Mouse (Mus musculus) olfactory bulb, adult 2 months (tissue): ENCODE results near the gene Tcf3. TPM values are rescaled to one million over a fixed set of nuclear protein-coding genes. Genes with fewer than 3 reads are reported as not detected.
A peak's percentile ranks its signal among the peaks of the same experiment; 100 is the strongest.

Experiments used
- H3K27ac ChIP-seq: fragments of 200-500 bp; 2 replicates; pipeline ENCODE4 v1.5.1; 2012; ENCODE audit warnings: low read depth, low read length; ENCODE audit not compliant: insufficient read depth
- H3K4me1 ChIP-seq: fragments of 200-500 bp; 2 replicates; pipeline ENCODE4 v1.6.1; 2012; ENCODE audit warnings: low read length; ENCODE audit not compliant: control insufficient read depth, insufficient read depth
- H3K4me3 ChIP-seq: fragments of 200-500 bp; 2 replicates; pipeline ENCODE4 v1.5.1; 2012; ENCODE audit warnings: mild to moderate bottlenecking, low read depth, low read length, moderate library complexity; ENCODE audit not compliant: insufficient read depth
- CTCF ChIP-seq: fragments of 200-500 bp; IDR thresholded peaks from 2 replicates; pipeline ENCODE4 v1.5.1; 2012; ENCODE audit warnings: low read depth, mild to moderate bottlenecking, low read length, moderate library complexity; ENCODE audit not compliant: insufficient read depth
- POLR2A ChIP-seq: fragments of 200-500 bp; IDR thresholded peaks from 2 replicates; pipeline ENCODE4 v1.6.1; 2012; ENCODE audit warnings: mild to moderate bottlenecking, low read depth, low read length, moderate library complexity; ENCODE audit not compliant: insufficient read depth
- WGBS: fragments of 180-500 bp; shearing (Covaris S2); methylation state at CpG from one replicate; pipeline ENCODE4 v1.1.7; 2018; 5-methylcytosine and 5-hydroxymethylcytosine counted together
- polyA plus RNA-seq: library from polyadenylated mRNA; stranded (reverse); fragments of >200 nt; gene quantifications from 2 replicates; pipeline ENCODE4 v1.2.4, GENCODE M21; 2012; ENCODE audit warnings: low replicate concordance; ENCODE audit not compliant: missing spikeins, insufficient read depth, insufficient read length

Gene Tcf3
- polyA plus RNA-seq, 1 experiment: not detected

DNA sequence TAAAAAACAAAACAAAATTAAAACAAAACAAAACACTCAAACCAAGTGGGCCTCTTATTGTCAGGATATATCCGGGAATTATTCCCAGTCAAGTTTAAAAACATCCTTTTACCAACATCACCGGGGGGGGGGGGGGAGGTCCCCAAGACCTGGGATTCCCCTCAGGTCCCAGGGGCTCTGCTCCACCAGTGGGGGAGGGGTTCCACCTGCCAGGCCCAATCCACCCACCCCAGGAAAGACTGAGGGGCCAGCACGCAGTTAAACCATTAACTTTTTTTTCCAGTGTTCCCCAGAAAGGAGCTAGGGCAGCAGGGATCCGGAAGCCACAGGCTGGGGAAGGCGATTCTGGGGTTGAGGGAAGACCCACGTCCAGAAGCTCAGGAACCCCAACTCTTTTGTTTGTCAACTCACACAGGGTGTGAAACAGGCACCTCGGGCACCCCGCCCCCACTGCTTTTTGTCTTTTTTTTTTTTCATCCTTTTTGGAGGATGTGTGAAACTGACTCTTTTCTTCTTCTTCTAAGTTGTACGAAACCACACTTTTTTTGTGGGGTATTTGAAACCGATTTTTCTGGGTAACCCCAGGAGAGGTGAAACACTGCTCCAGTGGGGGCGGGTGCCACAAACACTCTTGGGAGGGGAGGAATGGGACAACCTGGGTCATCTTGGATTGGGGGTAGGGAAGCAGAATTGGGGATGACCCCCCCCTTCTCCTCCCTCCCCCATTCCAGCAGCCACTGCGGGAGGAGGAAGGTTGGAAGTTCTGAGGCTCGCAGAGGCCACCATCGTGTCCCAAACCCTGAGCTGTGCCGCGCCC lies 1.7 kb downstream of the Tcf3 start:
- TF ChIP-seq CTCF (no peak), POLR2A (no peak)
- 18% methylated on average over 16 of the region's 16 CpGs for WGBS
- H3K4me3 ChIP-seq: peak overlapping the region; percentile 5; the same call in 1 of the 2 replicates
- no peak overlapping the region for H3K27ac ChIP-seq
- H3K4me1 ChIP-seq: peaks cover 29% of the 10 kb centered on the region

DNA sequence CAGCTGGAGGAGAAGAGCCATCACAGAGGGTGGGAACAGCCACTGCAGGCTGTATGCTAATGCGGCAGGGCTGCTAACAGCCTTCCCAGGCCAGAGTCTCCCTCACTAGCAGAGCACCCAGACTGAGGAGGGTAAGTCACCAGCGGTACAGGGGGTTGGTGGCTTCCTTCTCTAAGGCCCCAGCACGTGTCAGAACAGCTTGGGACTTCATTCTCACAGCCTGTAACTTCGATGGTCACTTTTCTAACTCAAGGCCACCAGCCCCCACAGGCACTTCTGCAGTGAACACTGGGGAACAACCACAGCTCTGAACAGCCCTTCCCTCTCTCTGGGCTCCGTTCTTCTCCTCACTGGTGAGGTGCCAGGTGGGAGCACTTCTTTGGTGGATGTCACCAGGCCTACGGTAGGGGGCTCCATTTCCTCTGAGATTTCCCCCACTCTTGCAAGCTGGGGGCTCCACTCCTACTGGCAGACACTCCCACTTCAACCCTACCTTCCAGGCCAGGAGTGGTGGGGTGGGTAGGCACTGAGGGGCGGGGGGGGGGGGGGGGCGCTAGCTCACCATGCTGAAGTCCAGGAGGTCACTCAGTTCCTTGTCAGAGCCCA lies 3.0 kb downstream of the Tcf3 start:
- no peak overlapping the region for H3K4me3 ChIP-seq
- TF ChIP-seq POLR2A (no peak), CTCF (no peak)
- WGBS: 59% methylated on average over 8 of the region's 8 CpGs
- no peak overlapping the region for H3K27ac ChIP-seq
- peaks cover 19% of the 10 kb centered on the region for H3K4me1 ChIP-seq

DNA sequence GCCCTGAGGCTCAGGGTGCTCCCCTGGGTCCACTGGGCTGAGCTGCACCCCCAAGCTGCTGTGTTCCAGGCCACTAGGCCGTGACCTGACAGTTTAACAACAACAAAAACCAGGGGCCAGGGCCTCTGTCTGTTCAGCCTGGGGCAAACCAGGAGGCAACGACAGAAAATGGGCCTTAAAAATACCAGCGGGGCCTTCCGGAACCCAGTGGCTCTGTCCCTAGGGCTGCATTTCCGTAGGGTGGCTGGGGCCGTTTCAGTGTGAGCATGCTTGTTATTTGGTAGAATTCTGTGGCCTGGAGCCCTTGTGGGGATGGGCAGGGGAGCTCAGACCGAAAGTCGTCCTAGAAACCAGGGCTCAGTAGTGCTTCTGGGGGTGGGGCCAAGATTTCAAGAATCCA lies 3.6 kb downstream of the Tcf3 start:
- 74% methylated on average over 8 of the region's 8 CpGs for WGBS
- TF ChIP-seq POLR2A (no peak), CTCF (no peak)
- Histone ChIP-seq H3K27ac (no peak overlapping the region), H3K4me3 (no peak overlapping the region), H3K4me1 (peaks cover 16% of the 10 kb centered on the region)

DNA sequence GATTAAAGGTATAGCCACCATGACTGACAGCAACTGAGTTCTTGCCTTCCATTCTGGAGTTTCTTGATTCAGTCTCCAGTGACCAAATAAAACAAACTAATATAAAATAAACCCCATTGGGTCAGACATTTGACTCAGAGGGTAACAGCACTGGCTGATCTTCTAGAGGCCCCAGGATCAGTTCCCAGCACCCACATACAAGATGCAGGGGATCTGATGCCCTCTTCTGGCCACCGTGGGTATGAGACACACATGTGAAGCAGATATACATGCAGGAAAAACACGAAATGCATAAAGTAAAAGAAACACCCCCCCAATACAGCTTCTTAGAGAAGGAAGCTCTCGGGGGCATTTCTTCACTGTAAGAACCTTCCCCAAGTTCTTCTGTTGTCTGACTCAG lies 8.4 kb downstream of the Tcf3 start:
- WGBS: 95% methylated on average over 3 of the region's 3 CpGs
- Histone ChIP-seq H3K27ac (no peak overlapping the region), H3K4me3 (no peak overlapping the region), H3K4me1 (no peaks in the 10 kb centered on the region)
- TF ChIP-seq CTCF (no peak), POLR2A (no peak)

DNA sequence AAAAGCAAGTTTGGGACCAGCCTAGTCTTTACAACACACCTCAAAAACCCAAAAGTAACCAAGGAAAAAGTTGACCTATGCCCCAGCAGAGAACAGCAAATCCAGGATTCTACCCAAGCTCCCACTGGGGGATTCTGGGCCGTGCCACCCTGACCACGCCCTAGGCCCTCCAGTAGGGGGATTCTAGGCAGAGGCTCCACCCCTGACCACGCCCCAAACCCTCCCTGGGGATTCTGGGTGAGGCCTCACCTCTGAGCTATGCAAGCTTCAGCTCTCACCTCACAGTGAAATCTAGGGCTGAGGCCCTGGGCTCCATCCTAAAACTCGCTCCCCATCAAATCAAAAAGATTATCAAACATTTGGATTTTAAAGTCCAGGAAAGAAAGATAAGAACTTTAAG lies 9.9 kb downstream of the Tcf3 start:
- H3K4me1 ChIP-seq: 0 out of 2 replicates have a peak, but pooled peaks cover 3% of the 10 kb centered on the region
- no peak overlapping the region for H3K27ac ChIP-seq
- no peak overlapping the region for H3K4me3 ChIP-seq

DNA sequence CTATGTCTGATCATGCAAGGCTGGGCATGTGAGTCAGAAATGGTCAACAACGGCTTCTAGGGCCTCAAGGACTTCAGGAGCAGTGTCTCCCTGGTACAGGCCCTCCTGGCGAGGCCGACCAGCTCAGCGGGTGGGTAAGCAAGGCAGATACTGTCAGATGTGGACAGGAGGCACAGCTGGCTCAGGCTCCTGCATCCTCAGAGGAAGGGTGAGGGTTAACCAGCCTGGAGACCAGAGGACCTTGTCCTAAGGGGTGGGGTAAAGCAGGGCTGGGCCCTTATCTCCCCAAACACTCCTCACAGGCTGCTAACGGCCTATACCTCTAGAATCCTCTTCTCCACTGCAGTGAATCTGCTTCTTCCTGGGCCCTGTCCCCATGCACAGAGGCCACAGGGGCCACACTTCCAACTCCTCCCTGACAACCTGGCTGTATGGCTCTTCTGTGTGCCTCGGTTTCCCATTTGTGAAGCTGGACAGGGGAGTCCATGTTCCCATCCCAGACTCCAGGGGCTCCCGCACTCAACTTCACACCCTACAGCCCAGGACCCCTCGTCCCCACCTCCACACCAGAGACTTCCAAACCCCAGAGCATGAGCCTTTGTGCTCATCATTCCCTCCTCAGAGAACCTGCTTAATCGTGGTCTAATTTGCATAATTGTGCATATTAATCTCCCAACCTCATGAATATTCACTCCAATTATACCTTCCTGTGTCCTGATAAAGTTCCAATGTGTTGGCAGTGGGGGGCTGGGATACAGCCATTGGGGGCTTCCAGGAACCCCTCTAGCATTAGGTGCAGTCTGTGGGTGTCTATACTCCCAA lies 11.6 kb downstream of the Tcf3 start:
- Histone ChIP-seq H3K4me3 (no peak overlapping the region), H3K27ac (no peak overlapping the region), H3K4me1 (0 out of 2 replicates have a peak, but pooled peaks cover 3% of the 10 kb centered on the region)
- WGBS: 74% methylated on average over 9 of the region's 9 CpGs
- TF ChIP-seq POLR2A: no peak
- TF ChIP-seq CTCF: no peak

More for the DNA sequence above, 9.9 kb downstream of the Tcf3 start:
- 65% methylated on average over 4 of the region's 4 CpGs for WGBS
- TF ChIP-seq CTCF: no peak
- no peak for TF ChIP-seq POLR2A

GRCm38 (mm10) chr10:80421208-80421607 lies 12.2 kb downstream of the Tcf3 start:
- H3K4me1 ChIP-seq: 0 out of 2 replicates have a peak, but pooled peaks cover 3% of the 10 kb centered on the region
- 94% methylated on average over 8 of the region's 8 CpGs for WGBS
- H3K27ac ChIP-seq: no peak overlapping the region
- H3K4me3 ChIP-seq: no peak overlapping the region
- TF ChIP-seq CTCF (no peak), POLR2A (no peak)

GRCm38 (mm10) chr10:80420729-80421128 lies 12.7 kb downstream of the Tcf3 start:
- TF ChIP-seq POLR2A (no peak), CTCF (no peak)
- Histone ChIP-seq H3K4me3 (no peak overlapping the region), H3K4me1 (0 out of 2 replicates have a peak, but pooled peaks cover 3% of the 10 kb centered on the region), H3K27ac (no peak overlapping the region)
- 90% methylated on average over 10 of the region's 10 CpGs for WGBS

GRCm38 (mm10) chr10:80419419-80419818 lies 14.0 kb downstream of the Tcf3 start:
- 0 out of 2 replicates have a peak, but pooled peaks cover 3% of the 10 kb centered on the region for H3K4me1 ChIP-seq
- TF ChIP-seq POLR2A (no peak), CTCF (no peak)

DNA sequence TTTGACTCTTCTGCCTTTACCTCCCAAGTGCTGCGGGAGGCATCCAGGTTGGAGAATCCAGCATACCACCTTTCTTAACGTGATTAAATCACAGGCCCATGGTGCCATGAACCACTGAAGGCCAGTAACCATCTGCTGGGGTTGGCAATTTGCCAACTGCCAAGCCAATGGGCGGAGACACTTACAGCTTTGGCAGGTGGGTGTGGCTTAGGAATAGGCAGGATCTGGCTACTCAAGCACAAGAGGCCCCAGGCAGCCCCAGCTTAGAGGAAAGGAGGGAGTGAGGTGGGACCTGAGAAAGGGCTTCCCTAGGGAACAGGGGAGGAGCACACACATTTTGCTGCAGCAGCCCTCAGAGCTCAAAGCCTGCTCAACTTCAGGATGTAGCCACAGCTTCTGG lies 15.1 kb downstream of the Tcf3 start:
- Histone ChIP-seq H3K4me3 (no peak overlapping the region), H3K4me1 (0 out of 2 replicates have a peak, but pooled peaks cover 3% of the 10 kb centered on the region), H3K27ac (no peak overlapping the region)
- 42% methylated on average over 3 of the region's 3 CpGs for WGBS
- TF ChIP-seq POLR2A (no peak), CTCF (no peak)

More at GRCm38 (mm10) chr10:80419419-80419818, 14.0 kb downstream of the Tcf3 start:
- Histone ChIP-seq H3K27ac (no peak overlapping the region), H3K4me3 (no peak overlapping the region)
- 46% methylated on average over 8 of the region's 8 CpGs for WGBS
